Mouse (Mus musculus) cerebral cortex, adult 2 months (tissue): ENCODE results near the gene Hpcal4.

Experiments
- WGBS: fragments of 180-500 bp; shearing (Covaris S2); methylation state at CpG from one replicate; pipeline ENCODE4 v1.1.7; 2018; 5-methylcytosine and 5-hydroxymethylcytosine counted together

The Hpcal4 gene

DNA sequence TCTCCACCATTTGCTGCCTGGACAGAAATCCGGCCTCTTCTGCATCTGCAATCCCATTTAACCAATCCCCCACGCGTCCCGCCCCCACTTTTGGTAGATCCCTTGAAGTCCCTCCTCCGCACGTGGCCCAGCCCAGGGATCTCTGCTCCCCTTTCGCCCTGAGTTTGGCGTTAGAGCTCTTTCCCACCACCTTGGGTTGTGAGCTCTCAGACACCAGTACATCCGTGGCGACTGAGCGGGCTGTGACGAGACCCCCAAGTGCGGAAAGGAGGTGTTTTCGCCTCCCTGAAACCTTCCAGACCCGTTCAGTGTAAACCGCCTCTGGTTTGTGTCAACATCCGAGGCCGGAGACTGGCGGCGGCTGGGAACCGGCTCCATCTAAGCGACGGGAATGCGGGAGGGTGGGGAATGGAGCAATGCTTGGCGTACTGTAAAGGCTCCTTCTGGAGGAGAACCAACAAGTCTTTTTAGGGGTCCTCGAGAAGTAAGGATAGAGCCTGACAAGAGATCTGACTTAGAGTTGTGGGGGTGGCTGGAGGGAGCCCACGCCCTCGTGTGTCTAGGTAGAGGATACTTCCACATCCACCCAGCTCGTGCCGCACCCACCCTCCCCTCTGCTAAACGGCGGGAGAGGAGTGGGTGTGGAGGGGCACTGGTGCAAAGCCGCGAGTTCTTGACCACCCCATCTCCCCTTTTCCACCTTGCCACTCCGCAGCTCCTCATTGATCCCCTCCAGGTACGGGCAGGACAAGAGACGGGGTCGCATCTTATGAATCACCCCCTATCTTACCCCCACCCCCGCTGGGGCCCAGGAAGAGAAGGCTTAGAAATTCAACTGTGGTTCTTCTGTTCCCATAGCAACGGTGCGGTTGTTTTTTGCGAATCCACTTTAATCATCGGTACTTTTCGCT, at the start of gene Hpcal4:
Gene Hpcal4 (plus strand): TSS at position 900 of the 911 bp plus-strand sequence.
- WGBS, result under 1% methylated on average over 44 of the region's 44 CpGs

DNA sequence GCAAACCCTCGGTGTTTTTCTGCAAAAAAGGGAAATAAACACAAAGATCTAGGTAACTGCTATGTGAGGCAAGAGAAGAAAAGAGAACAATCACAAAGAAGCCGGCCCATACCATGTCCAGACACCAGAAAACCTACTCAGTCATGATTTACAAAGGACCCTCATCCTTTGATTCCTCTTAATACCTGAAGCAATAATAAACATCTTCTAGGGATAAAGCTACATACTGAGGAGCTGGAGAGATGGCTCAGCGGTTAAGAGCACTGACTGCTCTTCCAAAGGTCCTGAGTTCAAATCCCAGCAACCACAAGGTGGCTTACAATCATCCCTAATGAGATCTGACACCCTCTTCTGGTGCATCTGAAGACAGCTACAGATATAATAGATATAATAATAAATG, 45.5 kb upstream of the Hpcal4 start:
- WGBS, result 77% methylated on average over 3 of the region's 3 CpGs

DNA sequence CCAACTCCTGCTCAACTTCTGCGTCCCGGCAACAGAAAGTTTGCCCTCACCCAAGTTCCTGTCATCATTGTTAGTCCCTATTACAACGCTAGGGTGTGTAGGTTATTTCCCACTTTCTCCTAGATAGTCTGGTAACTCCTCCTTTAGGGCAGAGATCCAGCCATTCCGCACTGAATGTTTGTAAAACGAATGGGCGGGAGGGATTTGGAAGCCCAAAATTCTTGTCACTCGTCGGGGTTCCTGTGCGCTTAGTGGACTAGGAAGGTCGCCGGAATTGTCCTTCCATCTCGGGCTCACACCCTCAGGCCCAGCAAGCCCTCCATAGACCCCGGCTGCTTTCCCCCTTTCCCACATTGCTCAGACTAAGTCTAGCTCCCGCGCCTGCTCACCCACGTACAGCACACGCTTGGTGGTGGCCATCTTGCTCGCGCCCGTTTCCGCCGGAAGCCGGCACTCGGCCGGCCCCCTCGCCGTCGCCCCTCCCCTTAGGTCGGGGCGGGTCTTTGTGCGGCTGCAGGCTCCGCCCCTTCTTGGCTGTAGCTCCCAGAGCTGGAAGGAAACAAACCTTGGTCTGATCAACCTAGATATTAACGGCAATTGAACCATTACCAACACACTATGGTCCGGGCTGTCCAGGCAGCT, 43.4 kb upstream of the Hpcal4 start, which contains the start of gene Ppie:
Gene Ppie (minus strand): TSS at position 439 of the 642 bp plus-strand sequence.
- WGBS, result under 1% methylated on average over 34 of the region's 34 CpGs

GRCm38 (mm10) chr4:123147446-123148150, 35.4 kb upstream of the Hpcal4 start:
- 38% methylated on average over 5 of the region's 5 CpGs for WGBS

- 83% methylated on average over 4 of the region's 4 CpGs for WGBS
Observed at GRCm38 (mm10) chr4:123152003-123152402, 31.0 kb upstream of the Hpcal4 start.

GRCm38 (mm10) chr4:123152976-123153375, 30.1 kb upstream of the Hpcal4 start:
- 41% methylated on average over 5 of the region's 5 CpGs for WGBS

- 17% methylated on average over 4 of the region's 4 CpGs for WGBS
Observed at GRCm38 (mm10) chr4:123155004-123155403, 28.0 kb upstream of the Hpcal4 start.

GRCm38 (mm10) chr4:123155427-123155826, 27.6 kb upstream of the Hpcal4 start:
- 42% methylated on average over 2 of the region's 2 CpGs for WGBS

GRCm38 (mm10) chr4:123160571-123160970, 22.5 kb upstream of the Hpcal4 start:
- WGBS, result 72% methylated on average over 6 of the region's 6 CpGs

DNA sequence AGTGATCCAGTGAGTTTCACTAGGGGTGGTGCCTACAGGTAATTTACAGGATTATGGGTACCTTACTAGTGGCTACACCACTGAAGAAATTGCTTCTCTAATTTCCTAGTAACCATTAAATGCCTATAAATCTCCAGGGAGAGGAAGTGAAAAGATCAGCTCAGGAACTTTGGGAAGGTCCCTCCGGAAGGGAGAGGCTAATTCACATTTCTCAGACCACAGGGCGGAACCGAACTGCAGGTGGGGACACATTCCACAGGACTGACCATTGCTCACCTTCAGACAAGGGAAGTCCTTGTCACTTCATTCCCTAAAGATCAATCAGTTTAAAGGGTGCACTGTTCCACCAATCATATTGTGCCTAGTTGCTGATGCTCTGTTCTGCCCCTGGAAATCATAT, 21.8 kb upstream of the Hpcal4 start:
- WGBS, result 89% methylated on average over 3 of the region's 3 CpGs

DNA sequence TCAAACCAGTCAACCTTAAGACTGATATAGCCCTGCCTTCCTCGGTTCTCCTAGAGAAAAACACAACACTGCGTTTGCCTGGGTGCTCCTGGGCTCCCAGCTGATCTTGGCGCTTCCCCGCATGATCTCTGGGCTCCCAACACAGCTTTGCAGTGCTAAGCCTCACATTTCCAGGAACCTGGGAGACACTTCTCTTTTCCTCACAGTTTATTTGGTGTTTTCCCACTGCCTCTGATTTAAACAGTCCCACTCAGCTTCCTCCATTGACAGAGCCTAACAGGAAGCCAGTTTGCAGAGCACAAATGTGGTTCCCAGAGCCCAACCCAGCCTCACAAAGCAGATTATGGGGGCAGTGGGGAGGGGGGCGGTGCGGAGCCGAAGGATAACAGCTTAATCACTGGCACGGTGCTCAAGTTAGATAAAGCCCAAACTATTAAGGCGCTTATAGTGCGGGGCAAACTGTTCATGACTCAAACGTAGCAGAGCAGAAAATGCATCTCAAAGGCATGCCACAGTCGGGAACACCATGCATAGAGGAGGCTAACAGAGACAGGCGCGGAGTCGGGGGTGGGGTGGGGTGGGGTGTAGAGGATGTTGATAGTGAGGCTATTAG, 20.6 kb upstream of the Hpcal4 start:
- WGBS, result 13% methylated on average over 15 of the region's 15 CpGs

DNA sequence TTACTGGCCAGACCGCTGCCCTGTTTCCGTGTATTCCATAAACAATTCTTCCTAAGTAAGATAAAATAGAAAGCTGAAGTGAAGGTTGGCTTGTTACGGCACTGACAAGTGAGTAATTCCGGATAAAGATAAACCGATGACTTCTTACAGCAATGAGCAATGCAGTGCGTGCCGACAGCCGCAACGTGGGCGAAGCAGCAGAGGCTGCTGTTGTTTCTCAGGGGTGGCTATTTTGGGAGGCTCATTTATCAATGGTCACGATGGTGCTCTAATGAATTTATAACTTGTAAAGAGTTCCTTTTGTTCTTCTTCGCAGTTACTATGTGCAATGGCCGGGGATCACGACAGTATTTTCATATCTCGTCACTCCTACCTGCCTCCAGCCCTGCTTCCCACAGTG, 18.9 kb upstream of the Hpcal4 start:
- 61% methylated on average over 15 of the region's 15 CpGs for WGBS

DNA sequence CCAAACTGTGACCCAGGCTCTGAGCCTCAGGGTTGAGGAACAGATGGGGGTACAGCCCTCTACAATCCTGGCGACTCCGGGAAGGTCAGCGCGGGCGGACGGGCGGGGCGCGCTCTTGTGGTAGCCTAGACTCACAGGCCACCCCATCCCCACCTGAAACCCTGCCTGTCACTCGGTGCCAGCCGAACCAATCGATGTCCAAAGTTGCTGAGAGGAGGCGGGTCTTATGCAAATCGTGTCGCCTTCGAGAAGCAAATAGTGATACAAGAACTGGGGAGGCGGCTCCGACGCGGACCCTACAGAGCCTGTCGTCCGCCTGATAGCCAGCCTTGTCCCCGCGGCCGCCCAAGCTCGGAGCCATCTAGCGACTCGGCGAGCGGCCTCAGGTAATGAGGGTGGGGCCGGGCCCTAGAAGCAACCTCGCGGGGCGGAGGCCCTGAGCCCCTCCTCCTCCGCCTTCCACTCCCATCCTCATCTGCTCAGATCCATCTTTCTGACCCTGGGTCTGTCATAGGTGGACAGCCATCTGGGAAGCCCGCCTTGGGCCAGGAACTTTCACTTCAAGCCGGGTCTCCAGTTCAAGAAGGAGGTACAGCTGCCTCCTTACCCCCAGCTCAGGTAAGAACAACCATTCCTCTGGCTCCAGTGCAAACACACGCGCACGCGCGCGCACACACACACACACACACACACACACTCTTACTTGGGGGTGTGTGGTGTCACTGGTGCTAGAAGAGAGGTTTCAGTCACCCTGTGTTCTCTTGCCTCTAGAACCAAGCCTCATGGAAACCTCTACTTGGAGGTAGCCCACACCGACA, 421 bp downstream of the Hpcal4 start:
- WGBS, result 7% methylated on average over 44 of the region's 44 CpGs

- WGBS, result 29% methylated on average over 3 of the region's 3 CpGs
Observed at GRCm38 (mm10) chr4:123184816-123185215, 1.8 kb downstream of the Hpcal4 start.

DNA sequence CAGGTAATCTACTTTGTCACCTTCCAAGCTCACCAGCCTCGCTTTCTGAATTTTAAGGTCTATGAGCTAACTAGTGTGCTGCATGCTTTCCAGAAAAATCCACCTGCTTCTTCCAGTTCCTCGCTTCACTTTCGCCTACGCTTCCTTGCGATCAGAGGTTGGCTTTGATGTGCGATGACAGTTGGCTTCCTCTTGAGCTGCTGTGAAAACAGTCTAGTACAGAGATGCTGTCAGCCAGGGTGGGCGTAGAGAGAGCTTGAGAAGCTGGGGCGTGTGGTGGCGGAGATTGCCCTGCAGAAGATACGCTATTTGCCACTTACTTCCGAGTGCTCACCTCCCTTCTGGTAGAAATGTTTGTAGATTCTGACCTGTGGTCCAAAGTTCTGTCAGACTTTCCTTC, 9.3 kb downstream of the Hpcal4 start:
- 48% methylated on average over 11 of the region's 11 CpGs for WGBS

GRCm38 (mm10) chr4:123193791-123194190, 10.8 kb downstream of the Hpcal4 start:
- WGBS, result 41% methylated on average over 11 of the region's 11 CpGs

GRCm38 (mm10) chr4:123196695-123197094, 13.7 kb downstream of the Hpcal4 start:
- WGBS, result 69% methylated on average over 6 of the region's 6 CpGs

- WGBS, result 9% methylated on average over 15 of the region's 15 CpGs
Observed at GRCm38 (mm10) chr4:123200771-123201185, 17.8 kb downstream of the Hpcal4 start.

- 4% methylated on average over 58 of the region's 58 CpGs for WGBS
Observed at GRCm38 (mm10) chr4:123201186-123202093, 18.4 kb downstream of the Hpcal4 start, which contains the start of gene Nt5c1a. Gene Nt5c1a (plus strand): TSS chr4:123201504.

DNA sequence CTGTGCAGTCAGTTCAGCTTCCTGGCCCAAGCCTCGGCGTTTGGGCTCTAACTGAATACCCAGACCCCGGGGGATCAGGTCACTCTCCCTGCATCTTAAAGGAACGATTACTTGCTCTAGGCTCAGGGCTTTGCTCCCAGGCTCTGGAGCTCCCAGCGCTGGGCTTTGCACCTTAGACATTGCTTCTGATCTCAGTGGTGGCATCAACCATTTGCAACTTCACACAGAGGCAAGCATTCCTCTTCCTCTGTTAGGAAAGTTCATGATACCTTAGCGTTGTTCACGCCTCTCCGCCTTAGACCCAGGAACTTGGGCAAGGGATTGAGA, 19.0 kb downstream of the Hpcal4 start:
- 40% methylated on average over 8 of the region's 8 CpGs for WGBS
